Mouse (Mus musculus): Measurements from ENCODE around the gene Rtn4r. TPM values are rescaled to one million over a fixed set of nuclear protein-coding genes. Genes with fewer than 3 reads are reported as not detected.

Rtn4r gene
- polyA plus RNA-seq, 2 experiments: 7.6 to 17.3 TPM

DNA sequence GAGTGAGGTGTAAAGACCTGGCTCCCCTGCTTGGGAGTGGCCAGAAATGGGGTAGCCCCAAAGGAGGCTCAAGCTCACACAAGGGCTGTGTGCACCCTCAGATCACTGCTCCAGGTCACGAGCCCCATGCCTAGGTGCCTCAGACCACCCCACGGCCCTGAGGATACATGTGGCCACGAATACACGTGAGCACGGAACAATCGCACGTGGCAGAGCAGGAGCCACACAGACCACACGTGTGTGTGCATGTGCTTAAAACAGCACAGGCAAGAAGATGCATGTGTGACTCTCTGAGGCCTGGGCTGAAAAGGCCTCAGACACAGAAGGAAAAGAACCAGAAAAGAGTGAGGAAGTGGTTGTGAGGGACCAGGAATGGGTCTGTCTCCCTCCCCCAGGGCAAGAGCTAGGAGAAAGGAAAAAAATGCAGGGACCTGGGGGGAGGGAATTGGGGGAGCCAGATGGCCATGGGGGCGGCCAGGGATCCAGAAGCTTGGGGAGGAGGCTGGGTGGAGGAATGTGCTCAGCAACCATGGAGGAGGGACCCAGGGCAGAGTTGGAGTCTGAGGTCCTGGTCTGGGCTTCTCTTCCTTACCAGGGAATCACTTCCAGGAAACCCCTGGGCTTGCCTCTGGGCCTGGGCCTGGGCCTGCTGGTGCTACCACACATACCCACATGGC, 25.5 kb downstream of the Rtn4r start:
- no peak for TF ChIP-seq POLR2A (IDR thresholded peaks at IDR 0.05; ENCODE audit: borderline replicate concordance, extremely low read depth, insufficient read depth, insufficient read length)
- peaks cover 48% of the 10 kb centered on the region for H3K4me1 ChIP-seq (ENCODE audit: control insufficient read depth, insufficient read depth, low read length)
- WGBS: 86% methylated on average over 9 of the region's 9 CpGs
- no peak for ATAC-seq (ENCODE audit: low FRiP score, low read depth)
- H3K27ac ChIP-seq (replicated peaks; ENCODE audit: low read depth, low read length): no peak overlapping the region
- 0 out of 2 replicates have a peak, but pooled peaks cover 6% of the 10 kb centered on the region for H3K36me3 ChIP-seq (ENCODE audit: control insufficient read depth, insufficient read depth, low read length)
- H3K27me3 ChIP-seq (ENCODE audit: control insufficient read depth, insufficient read depth, low read length): no peaks in the 10 kb centered on the region
- H3K9ac ChIP-seq (ENCODE audit: low read depth, low read length, severe bottlenecking): no peak overlapping the region
- DNase-seq (ENCODE audit: low spot score): no peak
- no peaks in the 10 kb centered on the region for H3K9me3 ChIP-seq (ENCODE audit: control insufficient read depth, low read length)
- no peak overlapping the region for H3K4me2 ChIP-seq (replicated peaks; ENCODE audit: low read depth, low read length, severe bottlenecking)
- H3K4me3 ChIP-seq (replicated peaks; ENCODE audit: low read length): no peak overlapping the region

GRCm38 (mm10) chr16:18154521-18155171, 27.2 kb downstream of the Rtn4r start:
- ATAC-seq (ENCODE audit: low FRiP score, low read depth): 0 out of 2 replicates have a peak, but pooled peaks have one; percentile 18
- TF ChIP-seq POLR2A (IDR thresholded peaks at IDR 0.05; ENCODE audit: borderline replicate concordance, extremely low read depth, insufficient read depth, insufficient read length): no peak
- no peak overlapping the region; the same call in 1 of the 2 replicates for H3K4me2 ChIP-seq (replicated peaks; ENCODE audit: low read depth, low read length, severe bottlenecking)

DNA sequence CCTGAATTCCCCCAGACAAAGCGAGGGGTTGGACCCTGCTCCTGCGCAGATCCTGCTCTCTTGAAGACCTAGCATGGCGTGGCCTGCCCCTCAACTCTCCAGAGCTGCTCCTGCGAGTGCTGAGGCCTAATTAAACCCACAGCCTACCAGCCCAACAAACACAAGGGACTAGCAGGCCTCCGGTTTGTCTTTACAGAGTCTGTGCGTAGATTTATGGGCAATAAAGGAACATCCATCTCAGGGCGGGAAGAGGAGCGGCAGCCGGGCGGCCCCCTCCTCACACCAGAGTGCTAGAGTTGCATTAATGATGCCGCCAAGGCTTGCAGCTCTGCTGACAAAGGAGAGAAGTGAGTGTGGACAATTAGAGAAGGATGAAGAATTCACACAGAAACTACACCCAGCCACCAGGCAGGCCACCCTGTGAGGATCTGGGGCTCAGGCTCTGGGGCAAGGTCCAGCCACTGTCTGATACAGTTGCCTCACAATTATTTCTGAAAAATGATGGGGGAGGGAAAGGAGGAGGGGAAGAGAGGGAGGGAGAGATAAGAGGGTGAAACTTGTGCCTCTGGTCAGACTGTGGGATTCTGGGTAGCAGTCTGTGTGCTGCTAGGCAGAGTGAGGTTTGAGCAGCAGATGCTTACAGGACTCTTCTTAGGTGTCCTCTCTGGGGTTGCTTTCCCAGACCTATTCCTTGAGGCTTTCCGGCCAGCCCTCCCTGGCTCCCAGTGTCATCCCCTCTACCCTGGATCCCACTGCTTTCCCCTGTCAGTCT, 29.3 kb downstream of the Rtn4r start:
- Histone ChIP-seq H3K36me3 (ENCODE audit: control insufficient read depth, insufficient read depth, low read length) (0 out of 2 replicates have a peak, but pooled peaks cover 2% of the 10 kb centered on the region), H3K9me3 (ENCODE audit: control insufficient read depth, low read length) (no peaks in the 10 kb centered on the region), H3K4me1 (ENCODE audit: control insufficient read depth, insufficient read depth, low read length) (peaks cover 45% of the 10 kb centered on the region), H3K9ac (ENCODE audit: low read depth, low read length, severe bottlenecking) (no peak overlapping the region), H3K4me2 (replicated peaks; ENCODE audit: low read depth, low read length, severe bottlenecking) (no peak overlapping the region), H3K4me3 (replicated peaks; ENCODE audit: low read length) (no peak overlapping the region), H3K27ac (replicated peaks; ENCODE audit: low read depth, low read length) (no peak overlapping the region), H3K27me3 (ENCODE audit: control insufficient read depth, insufficient read depth, low read length) (no peaks in the 10 kb centered on the region)
- no peak for TF ChIP-seq POLR2A (IDR thresholded peaks at IDR 0.05; ENCODE audit: borderline replicate concordance, extremely low read depth, insufficient read depth, insufficient read length)
- ATAC-seq (ENCODE audit: low FRiP score, low read depth) (peak; percentile 13; the same call in 1 of the 2 replicates), DNase-seq (ENCODE audit: low spot score) (no peak)
- 25% methylated on average over 12 of the region's 12 CpGs for WGBS

More at GRCm38 (mm10) chr16:18154521-18155171, 27.2 kb downstream of the Rtn4r start:
- Histone ChIP-seq H3K27me3 (ENCODE audit: control insufficient read depth, insufficient read depth, low read length) (no peaks in the 10 kb centered on the region), H3K9ac (ENCODE audit: low read depth, low read length, severe bottlenecking) (peak overlapping the region; percentile 28; the same call in 1 of the 2 replicates), H3K4me1 (ENCODE audit: control insufficient read depth, insufficient read depth, low read length) (peaks cover 31% of the 10 kb centered on the region), H3K4me3 (replicated peaks; ENCODE audit: low read length) (no peak overlapping the region), H3K9me3 (ENCODE audit: control insufficient read depth, low read length) (no peaks in the 10 kb centered on the region), H3K27ac (replicated peaks; ENCODE audit: low read depth, low read length) (peak overlapping the region; percentile 33; the same call in 1 of the 2 replicates), H3K36me3 (ENCODE audit: control insufficient read depth, insufficient read depth, low read length) (0 out of 2 replicates have a peak, but pooled peaks cover 6% of the 10 kb centered on the region)
- 16% methylated on average over 13 of the region's 14 CpGs for WGBS
- peak; percentile 49 for DNase-seq (ENCODE audit: low spot score)

GRCm38 (mm10) chr16:18159255-18159654, 31.8 kb downstream of the Rtn4r start:
- Histone ChIP-seq H3K4me1 (ENCODE audit: control insufficient read depth, insufficient read depth, low read length) (peaks cover 37% of the 10 kb centered on the region), H3K9me3 (ENCODE audit: control insufficient read depth, low read length) (no peaks in the 10 kb centered on the region), H3K27me3 (ENCODE audit: control insufficient read depth, insufficient read depth, low read length) (no peaks in the 10 kb centered on the region), H3K9ac (ENCODE audit: low read depth, low read length, severe bottlenecking) (no peak overlapping the region), H3K4me2 (replicated peaks; ENCODE audit: low read depth, low read length, severe bottlenecking) (no peak overlapping the region), H3K36me3 (ENCODE audit: control insufficient read depth, insufficient read depth, low read length) (no peaks in the 10 kb centered on the region), H3K27ac (replicated peaks; ENCODE audit: low read depth, low read length) (no peak overlapping the region), H3K4me3 (replicated peaks; ENCODE audit: low read length) (no peak overlapping the region)
- TF ChIP-seq POLR2A (IDR thresholded peaks at IDR 0.05; ENCODE audit: borderline replicate concordance, extremely low read depth, insufficient read depth, insufficient read length): no peak
- DNase-seq (ENCODE audit: low spot score): no peak
- WGBS: 89% methylated on average over 6 of the region's 6 CpGs
- ATAC-seq (ENCODE audit: low FRiP score, low read depth): no peak

- ATAC-seq (ENCODE audit: low FRiP score, low read depth) (no peak), DNase-seq (ENCODE audit: low spot score) (no peak)
- H3K27ac ChIP-seq (replicated peaks; ENCODE audit: low read depth, low read length): no peak overlapping the region
- peaks cover 32% of the 10 kb centered on the region for H3K4me1 ChIP-seq (ENCODE audit: control insufficient read depth, insufficient read depth, low read length)
- no peaks in the 10 kb centered on the region for H3K27me3 ChIP-seq (ENCODE audit: control insufficient read depth, insufficient read depth, low read length)
- H3K4me2 ChIP-seq (replicated peaks; ENCODE audit: low read depth, low read length, severe bottlenecking): no peak overlapping the region
- WGBS: 27% methylated on average over 1 of the region's 1 CpGs
- no peaks in the 10 kb centered on the region for H3K36me3 ChIP-seq (ENCODE audit: control insufficient read depth, insufficient read depth, low read length)
- H3K4me3 ChIP-seq (replicated peaks; ENCODE audit: low read length): no peak overlapping the region
- no peak overlapping the region for H3K9ac ChIP-seq (ENCODE audit: low read depth, low read length, severe bottlenecking)
- TF ChIP-seq POLR2A (IDR thresholded peaks at IDR 0.05; ENCODE audit: borderline replicate concordance, extremely low read depth, insufficient read depth, insufficient read length): no peak
- H3K9me3 ChIP-seq (ENCODE audit: control insufficient read depth, low read length): no peaks in the 10 kb centered on the region
Observed at GRCm38 (mm10) chr16:18159778-18160177, 32.3 kb downstream of the Rtn4r start.

Data from limb, embryonic 14.5 days (tissue).